Mouse (Mus musculus) neural tube, embryonic 12.5 days (tissue): ENCODE measurements at regions not wholly inside any gene's neighbourhood (a gene's known extent, or its start where the extent isn't known, plus 50 kb on each side); places are given as distances from the start of the nearest gene placed in this dataset.
"Not testable (repeated sequence)": the region's sequence is repeated elsewhere in the genome, so short reads cannot be mapped to it uniquely, and the experiment has no call there.

Source experiments
- ATAC-seq: fragments of 200-750 bp; cut with Nextera tagmentation; 2 replicates; pipeline ENCODE4 v1.8.0; 2017; ENCODE audit warnings: low read depth, mild to moderate bottlenecking, moderate TSS enrichment, moderate library complexity; ENCODE audit not compliant: low FRiP score
- H3K27ac ChIP-seq: fragments of 300-500 bp; sonication (generic); 2 replicates; pipeline ENCODE4 v1.5.1; 2016
- H3K27me3 ChIP-seq: fragments of 300-500 bp; sonication (generic); replicated peaks from 2 replicates; pipeline ENCODE4 v1.6.1; 2016; ENCODE audit warnings: mild to moderate bottlenecking
- H3K36me3 ChIP-seq: fragments of 300-500 bp; sonication (generic); 2 replicates; pipeline ENCODE4 v1.6.1; 2016; ENCODE audit warnings: mild to moderate bottlenecking
- H3K4me1 ChIP-seq: fragments of 300-500 bp; sonication (generic); 2 replicates; pipeline ENCODE4 v1.6.1; 2016
- H3K4me2 ChIP-seq: fragments of 300-500 bp; sonication (generic); replicated peaks from 2 replicates; pipeline ENCODE4 v1.6.1; 2016; ENCODE audit warnings: mild to moderate bottlenecking
- H3K4me3 ChIP-seq: fragments of 300-500 bp; sonication (generic); 2 replicates; pipeline ENCODE4 v1.5.1; 2016
- H3K9ac ChIP-seq: fragments of 300-500 bp; sonication (generic); 2 replicates; pipeline ENCODE4 v1.6.1; 2016; ENCODE audit warnings: mild to moderate bottlenecking
- H3K9me3 ChIP-seq: fragments of 300-500 bp; sonication (generic); 2 replicates; pipeline ENCODE4 v1.6.1; 2016; ENCODE audit warnings: mild to moderate bottlenecking
- WGBS: fragments of 180-500 bp; shearing (Covaris S2); methylation state at CpG from one replicate; pipeline ENCODE4 v1.1.7; 2016; 5-methylcytosine and 5-hydroxymethylcytosine counted together

DNA sequence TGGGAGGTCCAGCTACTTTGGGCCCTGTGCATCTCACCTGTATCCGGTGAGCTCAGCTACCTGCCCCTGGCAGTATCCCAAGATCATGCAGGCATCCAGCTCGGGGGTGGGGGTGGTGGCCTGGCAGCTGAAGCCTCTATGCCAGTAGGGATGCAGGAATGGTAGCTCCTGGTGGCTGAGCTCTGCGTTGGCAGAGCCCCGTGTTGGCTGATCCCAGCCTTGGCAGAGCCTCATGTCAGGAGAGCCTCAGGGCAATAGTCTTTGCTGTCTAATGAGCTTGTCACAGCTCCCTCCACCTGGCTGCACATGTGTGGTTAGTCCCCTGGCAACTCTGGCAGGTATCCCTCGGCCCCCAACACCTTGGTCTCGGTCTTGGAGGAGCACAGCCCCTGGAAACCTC, 153.6 kb downstream of the Kif26a start:
- Histone ChIP-seq H3K9me3 (no peaks in the 10 kb centered on the region), H3K27me3 (peaks cover 32% of the 10 kb centered on the region), H3K4me2 (no peak overlapping the region), H3K9ac (no peak overlapping the region), H3K36me3 (no peaks in the 10 kb centered on the region), H3K27ac (no peak overlapping the region), H3K4me1 (peaks cover 30% of the 10 kb centered on the region), H3K4me3 (no peak overlapping the region)
- WGBS = 84% methylated on average over 6 of the region's 6 CpGs
- 0 out of 2 replicates have a peak, but pooled peaks have one; percentile 13 for ATAC-seq

DNA sequence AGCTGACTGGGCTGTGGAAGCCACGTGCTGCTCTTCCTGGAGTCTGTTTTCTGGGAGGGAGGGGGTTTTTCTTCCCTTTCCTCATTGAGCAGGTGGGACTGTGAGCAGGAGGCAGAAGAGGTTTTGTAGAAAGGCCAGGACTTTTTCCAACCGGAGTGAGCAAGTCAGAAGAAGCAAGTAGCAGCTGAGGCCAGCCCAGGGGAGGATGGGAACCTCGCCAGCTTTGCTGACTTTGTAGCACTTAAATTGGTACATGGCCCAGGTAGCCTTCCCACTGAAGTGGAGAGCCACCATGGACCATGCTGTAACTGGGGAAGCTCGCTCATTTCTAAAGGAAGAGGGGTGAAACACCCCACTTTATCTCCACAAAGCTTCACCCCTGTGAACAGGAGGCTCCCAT, 154.1 kb downstream of the Kif26a start:
- Histone ChIP-seq H3K4me1 (peaks cover 30% of the 10 kb centered on the region), H3K9me3 (no peaks in the 10 kb centered on the region), H3K9ac (no peak overlapping the region), H3K36me3 (no peaks in the 10 kb centered on the region), H3K27me3 (peaks cover 35% of the 10 kb centered on the region), H3K4me2 (no peak overlapping the region), H3K27ac (no peak overlapping the region), H3K4me3 (no peak overlapping the region)
- 81% methylated on average over 4 of the region's 4 CpGs for WGBS
- no peak for ATAC-seq

DNA sequence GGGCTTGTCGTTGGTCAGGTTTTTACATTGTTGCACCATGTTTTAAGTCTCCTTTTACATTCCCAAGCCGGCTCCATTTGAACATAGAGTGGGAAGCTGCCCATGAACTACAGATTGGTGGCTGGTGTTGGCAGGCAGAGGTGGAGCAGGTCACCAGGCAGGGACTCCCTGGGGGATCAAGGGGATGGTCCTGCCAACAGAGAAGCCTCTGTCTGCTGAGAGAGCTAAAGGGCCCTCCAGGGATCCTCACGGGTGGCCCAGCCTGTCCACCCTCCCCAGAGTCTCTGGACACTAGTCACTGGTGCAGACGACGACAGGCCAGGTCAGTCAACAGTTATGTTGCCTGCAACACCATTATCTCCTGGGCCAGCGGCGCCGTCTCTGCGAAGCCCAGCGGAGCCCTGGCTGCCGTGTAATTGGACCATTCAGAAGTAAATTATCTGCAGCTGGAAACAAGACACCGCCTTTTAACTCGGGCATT, 155.4 kb downstream of the Kif26a start:
- 0 out of 2 replicates have a peak, but pooled peaks have one; percentile 8 for ATAC-seq
- H3K4me2 ChIP-seq = peak overlapping the region; percentile 37
- H3K9ac ChIP-seq = no peak overlapping the region
- H3K9me3 ChIP-seq = no peaks in the 10 kb centered on the region
- peaks cover 30% of the 10 kb centered on the region for H3K4me1 ChIP-seq
- H3K27me3 ChIP-seq = peaks cover 35% of the 10 kb centered on the region
- no peak overlapping the region for H3K4me3 ChIP-seq
- no peaks in the 10 kb centered on the region for H3K36me3 ChIP-seq
- 8% methylated on average over 13 of the region's 13 CpGs for WGBS
- H3K27ac ChIP-seq = no peak overlapping the region

DNA sequence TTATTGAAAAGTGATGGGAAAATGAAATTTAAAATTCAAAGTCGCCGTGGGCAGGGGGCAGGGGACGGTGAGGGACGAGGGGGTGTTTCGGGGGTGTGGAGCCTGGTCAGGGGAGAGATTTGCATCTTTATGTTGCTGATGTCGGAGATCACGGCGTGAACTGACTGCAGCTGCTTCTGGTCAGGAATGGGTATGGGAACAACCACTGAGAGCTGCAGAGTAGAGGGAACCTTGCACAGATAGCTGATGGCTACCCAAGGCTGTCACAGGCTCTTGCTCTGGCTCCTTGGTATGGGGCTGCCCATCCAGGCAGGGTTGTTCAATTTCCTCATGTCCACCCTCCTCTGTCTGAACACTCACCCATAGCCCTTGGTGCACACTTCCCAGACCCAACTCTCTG, 155.9 kb downstream of the Kif26a start:
- H3K9me3 ChIP-seq = no peaks in the 10 kb centered on the region
- H3K27me3 ChIP-seq = peaks cover 35% of the 10 kb centered on the region
- H3K27ac ChIP-seq = no peak overlapping the region
- no peak for ATAC-seq
- no peak overlapping the region for H3K9ac ChIP-seq
- peak overlapping the region; percentile 37 for H3K4me2 ChIP-seq
- no peak overlapping the region for H3K4me3 ChIP-seq
- 5% methylated on average over 8 of the region's 8 CpGs for WGBS
- H3K4me1 ChIP-seq = peaks cover 30% of the 10 kb centered on the region
- H3K36me3 ChIP-seq = no peaks in the 10 kb centered on the region

DNA sequence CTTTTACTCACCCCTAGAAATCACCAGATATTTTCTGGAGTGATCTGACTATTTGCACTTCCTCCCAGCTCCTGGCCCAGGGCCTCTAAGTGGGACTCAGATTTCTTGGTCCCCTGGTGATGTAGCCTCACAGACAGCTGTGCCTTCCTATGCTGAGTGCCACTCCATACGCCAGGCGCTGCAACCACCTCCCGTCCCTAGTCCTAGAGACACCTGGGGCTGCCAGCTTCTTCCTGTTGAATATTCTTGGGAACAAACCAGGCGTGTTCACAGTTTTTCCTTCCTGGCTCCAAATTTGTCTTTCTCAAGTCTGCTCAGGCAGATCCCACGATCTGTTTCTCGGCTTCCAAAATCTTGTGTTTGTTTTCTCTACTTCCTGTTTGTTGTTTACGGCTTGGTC, 160.2 kb downstream of the Kif26a start:
- 77% methylated on average over 7 of the region's 7 CpGs for WGBS
- no peaks in the 10 kb centered on the region for H3K36me3 ChIP-seq
- no peaks in the 10 kb centered on the region for H3K9me3 ChIP-seq
- H3K27ac ChIP-seq = no peak overlapping the region
- no peak overlapping the region for H3K4me3 ChIP-seq
- H3K4me1 ChIP-seq = peaks cover 29% of the 10 kb centered on the region
- H3K9ac ChIP-seq = no peak overlapping the region
- H3K27me3 ChIP-seq = peaks cover 21% of the 10 kb centered on the region
- ATAC-seq = no peak
- H3K4me2 ChIP-seq = no peak overlapping the region

DNA sequence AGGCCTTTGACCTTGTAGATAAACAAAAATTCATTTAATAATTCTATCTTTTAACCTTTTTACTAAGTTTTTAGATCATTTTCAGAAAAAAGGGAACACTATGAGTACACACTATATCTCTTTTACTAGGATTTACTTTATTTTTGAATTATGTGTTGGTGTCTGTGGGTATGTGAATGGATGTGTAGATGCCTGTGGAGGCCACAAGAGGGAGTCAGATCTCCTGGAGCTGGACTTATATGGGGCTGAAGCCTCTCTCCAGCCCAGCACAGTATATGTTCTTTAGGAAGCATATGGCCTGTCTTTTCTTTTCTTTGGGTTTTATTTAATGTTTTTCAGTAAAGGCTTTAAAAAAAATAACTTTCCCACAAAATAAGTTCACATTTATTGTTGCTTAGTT, 162.0 kb downstream of the Kif26a start:
- Histone ChIP-seq H3K4me1 (peaks cover 13% of the 10 kb centered on the region), H3K36me3 (no peaks in the 10 kb centered on the region), H3K9me3 (no peaks in the 10 kb centered on the region), H3K27ac (no peak overlapping the region), H3K4me2 (no peak overlapping the region), H3K9ac (no peak overlapping the region), H3K4me3 (no peak overlapping the region), H3K27me3 (peaks cover 12% of the 10 kb centered on the region)
- no peak for ATAC-seq

DNA sequence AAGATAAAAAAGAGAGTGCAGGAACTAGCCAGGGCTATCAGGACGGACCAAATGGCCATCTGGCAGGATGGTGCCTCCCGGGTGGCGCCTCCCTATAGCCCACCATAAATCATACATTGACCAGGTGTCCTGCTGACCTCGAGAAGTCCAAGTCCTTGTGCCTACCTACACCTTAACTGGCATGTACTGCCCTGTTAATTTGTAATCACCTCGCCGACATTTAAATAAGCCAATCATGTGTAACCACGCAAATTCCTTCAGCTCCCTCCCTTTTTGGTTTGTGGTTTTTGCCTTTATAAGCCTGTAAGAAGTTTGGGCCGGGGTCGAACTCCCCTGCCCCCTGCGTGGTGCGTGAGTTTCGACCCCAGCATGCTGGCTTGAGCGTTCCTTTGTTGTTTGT, 163.1 kb downstream of the Kif26a start:
- WGBS = 64% methylated on average over 13 of the region's 13 CpGs
- H3K27ac ChIP-seq, H3K27me3 ChIP-seq, ATAC-seq, H3K4me3 ChIP-seq, H3K9me3 ChIP-seq, H3K9ac ChIP-seq, H3K36me3 ChIP-seq, H3K4me2 ChIP-seq: not testable (repeated sequence)
- H3K4me1 ChIP-seq = peaks cover 13% of the 10 kb centered on the region

DNA sequence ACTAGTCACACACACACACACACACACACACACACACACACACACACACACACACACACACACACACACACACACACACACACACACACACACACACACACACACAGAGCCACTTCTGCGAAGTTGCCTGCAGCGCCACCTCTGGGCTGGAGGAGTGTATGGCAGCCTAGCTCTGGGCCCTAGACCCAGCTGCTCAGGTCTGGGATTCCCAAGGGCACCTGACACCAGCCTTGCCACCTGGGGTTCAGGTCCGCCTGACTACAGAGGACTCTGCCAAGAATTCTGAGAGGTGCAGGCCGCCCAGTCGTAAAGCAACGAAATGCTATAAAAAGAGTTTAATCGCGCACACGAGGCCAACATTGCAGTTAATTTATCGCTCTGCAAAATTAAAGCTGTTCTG, 163.8 kb downstream of the Kif26a start:
- Histone ChIP-seq H3K27me3 (0 out of 2 replicates have a peak, but pooled peaks cover 3% of the 10 kb centered on the region), H3K36me3 (no peaks in the 10 kb centered on the region), H3K9me3 (no peaks in the 10 kb centered on the region), H3K4me1 (peaks cover 13% of the 10 kb centered on the region), H3K4me2 (no peak overlapping the region), H3K4me3 (no peak overlapping the region), H3K9ac (no peak overlapping the region), H3K27ac (no peak overlapping the region)
- 66% methylated on average over 10 of the region's 10 CpGs for WGBS
- no peak for ATAC-seq

DNA sequence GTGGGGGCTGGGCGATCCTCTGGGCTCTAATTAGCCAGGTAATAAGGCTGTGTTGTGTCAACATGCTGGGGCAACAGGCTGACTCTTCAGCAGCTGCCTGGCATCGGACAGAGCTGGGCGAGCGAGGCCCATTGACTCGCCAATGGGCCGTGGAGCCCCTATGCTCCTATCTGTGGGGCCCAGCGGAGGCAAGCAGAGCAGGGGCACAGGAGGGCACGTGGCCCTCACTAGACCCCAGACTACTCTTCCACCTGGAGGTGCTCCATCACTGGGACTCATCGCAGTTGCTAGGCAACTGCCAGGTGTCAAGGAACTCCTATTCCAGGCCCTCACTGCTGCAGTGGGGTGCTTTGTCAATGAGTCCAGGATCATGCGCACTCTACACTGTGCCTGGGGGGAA, 164.7 kb downstream of the Kif26a start:
- Histone ChIP-seq H3K36me3 (no peaks in the 10 kb centered on the region), H3K9ac (0 out of 2 replicates have a peak overlapping the region, but pooled peaks have one; percentile 6), H3K27me3 (no peaks in the 10 kb centered on the region), H3K4me3 (no peak overlapping the region), H3K4me1 (peaks cover 13% of the 10 kb centered on the region), H3K4me2 (no peak overlapping the region), H3K27ac (no peak overlapping the region), H3K9me3 (no peaks in the 10 kb centered on the region)
- ATAC-seq = 0 out of 2 replicates have a peak, but pooled peaks have one; percentile 21
- 70% methylated on average over 10 of the region's 10 CpGs for whole genome bisulfite sequencing

DNA sequence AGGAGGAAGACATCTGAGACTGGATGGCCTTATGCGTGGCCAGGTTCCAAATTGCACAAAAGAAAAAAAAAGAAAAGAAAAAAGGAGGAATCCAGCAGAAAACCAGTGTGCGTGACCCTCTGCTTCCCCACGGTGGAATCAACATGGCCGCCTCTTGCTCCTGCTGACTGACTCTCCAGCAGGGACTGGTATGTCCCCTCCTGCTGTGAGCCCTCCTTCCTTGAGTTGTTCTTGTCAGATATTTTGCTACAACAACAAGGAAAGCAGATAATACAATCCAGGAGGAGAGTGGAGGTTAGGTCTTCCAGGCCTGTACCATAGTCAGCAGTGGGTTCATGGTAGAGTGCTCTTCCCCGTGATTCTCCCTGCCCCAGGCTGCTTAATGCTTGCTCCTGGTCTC, 168.8 kb downstream of the Kif26a start:
- 89% methylated on average over 5 of the region's 5 CpGs for WGBS
- no peak for ATAC-seq

DNA sequence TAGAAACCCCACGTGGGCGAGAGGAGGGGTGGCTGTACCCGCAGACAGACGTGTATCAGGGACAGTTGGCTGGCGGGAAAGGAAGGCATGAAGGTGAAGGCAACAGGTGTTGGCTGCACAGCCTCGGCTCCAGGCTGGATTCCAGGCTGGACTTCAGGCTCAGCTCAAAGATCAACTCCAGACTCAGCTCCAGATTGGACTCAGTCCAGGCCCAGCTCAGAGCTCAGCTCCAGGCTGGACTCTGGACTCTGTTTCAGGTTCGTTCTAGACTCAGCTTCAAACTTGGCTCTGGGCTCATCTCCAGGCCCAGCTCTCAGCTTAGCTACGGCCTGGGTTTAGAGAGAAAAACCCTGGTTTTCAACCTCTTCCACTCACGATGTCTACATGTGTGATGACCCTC, 171.2 kb downstream of the Kif26a start:
- Histone ChIP-seq H3K9me3 (no peaks in the 10 kb centered on the region), H3K9ac (no peak overlapping the region), H3K27ac (no peak overlapping the region), H3K27me3 (no peaks in the 10 kb centered on the region), H3K4me1 (no peaks in the 10 kb centered on the region), H3K4me3 (no peak overlapping the region), H3K4me2 (no peak overlapping the region), H3K36me3 (no peaks in the 10 kb centered on the region)
- WGBS = 84% methylated on average over 9 of the region's 9 CpGs
- no peak for ATAC-seq

More for the DNA sequence above, 168.8 kb downstream of the Kif26a start:
- Histone ChIP-seq H3K36me3 (no peaks in the 10 kb centered on the region), H3K4me2 (no peak overlapping the region), H3K9ac (no peak overlapping the region), H3K27me3 (no peaks in the 10 kb centered on the region), H3K27ac (no peak overlapping the region), H3K9me3 (no peaks in the 10 kb centered on the region), H3K4me1 (peaks cover 13% of the 10 kb centered on the region), H3K4me3 (no peak overlapping the region)

DNA sequence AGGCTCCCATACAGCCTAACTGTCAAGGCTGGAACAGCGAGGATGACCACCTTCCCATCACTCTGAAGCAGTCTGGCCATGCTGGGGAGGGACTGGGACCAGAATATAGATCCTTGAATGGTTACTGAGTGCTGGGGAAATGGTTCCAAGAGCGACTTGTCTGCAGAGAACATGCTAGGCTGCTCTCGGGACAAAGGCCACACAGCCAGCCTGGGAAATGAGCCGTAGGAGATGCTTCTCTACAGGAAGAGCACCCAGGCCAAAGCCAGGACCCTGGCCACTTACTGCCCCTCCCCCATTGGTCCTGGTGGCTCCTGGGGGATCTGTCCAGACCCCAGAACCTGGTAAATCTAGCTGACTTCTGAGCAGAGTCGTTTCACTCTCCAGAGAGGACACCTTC, 170.8 kb upstream of the A530016L24Rik start:
- Histone ChIP-seq H3K36me3 (no peaks in the 10 kb centered on the region), H3K4me1 (peaks cover 1% of the 10 kb centered on the region), H3K4me3 (no peak overlapping the region), H3K9me3 (no peaks in the 10 kb centered on the region), H3K27ac (no peak overlapping the region), H3K9ac (no peak overlapping the region), H3K4me2 (no peak overlapping the region), H3K27me3 (no peaks in the 10 kb centered on the region)
- ATAC-seq = no peak
- WGBS = 77% methylated on average over 5 of the region's 5 CpGs

DNA sequence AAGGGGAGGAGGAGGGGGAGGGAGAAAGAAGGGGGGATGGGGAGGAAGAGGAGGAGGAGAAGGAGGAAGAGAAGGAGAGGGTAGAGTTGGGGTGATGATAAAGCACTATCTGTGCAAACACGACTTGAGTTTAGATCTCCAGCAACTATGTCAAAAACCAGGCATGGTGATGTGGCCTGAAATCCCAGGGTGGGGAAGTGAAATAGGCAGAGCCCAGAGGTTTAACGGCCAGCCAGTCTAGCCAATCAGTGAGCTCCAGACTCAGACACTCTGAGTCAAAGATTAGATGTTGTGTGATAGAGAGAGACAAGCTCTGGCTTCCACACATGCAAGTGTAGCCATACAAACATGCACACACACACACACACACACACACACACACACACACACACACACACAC, 167.1 kb upstream of the A530016L24Rik start:
- H3K4me2 ChIP-seq = no peak overlapping the region
- no peak overlapping the region for H3K9ac ChIP-seq
- H3K4me1 ChIP-seq = peaks cover 17% of the 10 kb centered on the region
- 75% methylated on average over 2 of the region's 2 CpGs for WGBS
- ATAC-seq = no peak
- H3K27me3 ChIP-seq = peaks cover 10% of the 10 kb centered on the region; the same call in 1 of the 2 replicates
- no peak overlapping the region for H3K4me3 ChIP-seq
- no peaks in the 10 kb centered on the region for H3K9me3 ChIP-seq
- H3K36me3 ChIP-seq = no peaks in the 10 kb centered on the region
- H3K27ac ChIP-seq = no peak overlapping the region
